Mouse (Mus musculus): ENCODE measurements around the gene Pum2. TPM values are rescaled to one million over a fixed set of nuclear protein-coding genes. Genes with fewer than 3 reads are reported as not detected.

Gene Pum2
- polyA plus RNA-seq, 1 experiment from 2014 or later, result 54.8 TPM

DNA sequence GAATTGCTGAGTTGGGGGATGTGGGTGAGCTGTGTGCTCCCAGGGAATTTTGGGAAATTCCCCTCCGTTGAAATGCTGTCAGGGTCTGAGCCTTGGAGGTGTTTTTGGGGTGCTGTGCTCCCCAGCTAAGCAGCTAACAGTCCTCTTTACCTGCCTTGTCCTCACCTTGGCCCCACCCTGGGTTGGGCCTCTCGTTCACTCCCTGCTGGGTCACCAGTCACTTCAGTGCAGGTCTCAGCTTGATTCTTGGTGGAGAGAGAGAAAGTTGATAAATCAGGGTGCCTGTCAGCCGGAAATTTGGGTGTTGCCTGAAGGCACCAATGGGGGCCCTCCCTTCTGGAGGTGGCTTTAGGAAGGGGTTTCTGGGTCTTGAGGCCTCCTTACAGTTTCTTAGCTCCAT is 108.6 kb downstream of the Pum2 start:
- no peak for ATAC-seq (ENCODE audit: low FRiP score, low read depth)
- peaks cover 24% of the 10 kb centered on the region; the same call in 1 of the 2 replicates for H3K36me3 ChIP-seq
- H3K9ac ChIP-seq, result no peak overlapping the region; the same call in 1 of the 2 replicates
- WGBS, result 67% methylated on average over 3 of the region's 3 CpGs
- H3K4me3 ChIP-seq, result no peak overlapping the region
- no peaks in the 10 kb centered on the region for H3K9me3 ChIP-seq
- H3K4me2 ChIP-seq (replicated peaks), result no peak overlapping the region
- H3K4me1 ChIP-seq, result peaks cover 97% of the 10 kb centered on the region
- no peaks in the 10 kb centered on the region for H3K27me3 ChIP-seq
- H3K27ac ChIP-seq, result no peak overlapping the region; the same call in 1 of the 2 replicates

GRCm38 (mm10) chr12:8784189-8784588 is 110.3 kb downstream of the Pum2 start:
- WGBS, result 71% methylated on average over 9 of the region's 9 CpGs
- Histone ChIP-seq H3K27ac (no peak overlapping the region; the same call in 1 of the 2 replicates), H3K4me2 (replicated peaks) (no peak overlapping the region), H3K9me3 (no peaks in the 10 kb centered on the region), H3K36me3 (peaks cover 20% of the 10 kb centered on the region), H3K27me3 (no peaks in the 10 kb centered on the region), H3K4me3 (no peak overlapping the region), H3K9ac (no peak overlapping the region), H3K4me1 (peaks cover 91% of the 10 kb centered on the region)
- no peak for ATAC-seq (ENCODE audit: low FRiP score, low read depth)

DNA sequence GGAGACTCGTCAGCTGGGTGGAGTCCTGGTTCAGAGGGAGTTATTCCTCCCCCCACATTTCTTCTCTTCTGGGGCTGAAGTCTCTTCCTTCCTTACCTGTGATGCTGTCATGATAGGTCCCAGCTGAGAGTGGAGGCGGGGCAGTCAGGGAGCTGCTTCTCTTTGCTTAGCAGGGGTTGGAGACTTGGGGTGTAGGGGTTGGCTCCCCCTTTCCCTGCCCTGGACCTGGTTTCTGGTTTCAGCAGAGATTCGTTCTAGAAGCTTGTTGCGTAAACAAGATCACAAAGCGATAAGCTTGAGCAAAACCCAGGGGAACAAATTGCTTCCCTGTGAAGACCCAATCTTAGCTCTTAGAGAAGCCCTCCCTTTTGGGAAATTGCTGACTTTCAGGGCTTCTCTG is 112.5 kb downstream of the Pum2 start:
- Histone ChIP-seq H3K4me1 (peaks cover 68% of the 10 kb centered on the region), H3K27ac (peak overlapping the region; percentile 16; the same call in 1 of the 2 replicates), H3K9me3 (no peaks in the 10 kb centered on the region), H3K9ac (no peak overlapping the region), H3K27me3 (no peaks in the 10 kb centered on the region), H3K4me2 (replicated peaks) (no peak overlapping the region), H3K36me3 (peaks cover 40% of the 10 kb centered on the region), H3K4me3 (no peak overlapping the region)
- no peak for ATAC-seq (ENCODE audit: low FRiP score, low read depth)
- WGBS, result 67% methylated on average over 5 of the region's 5 CpGs

GRCm38 (mm10) chr12:8786984-8787730 is 113.2 kb downstream of the Pum2 start:
- no peak overlapping the region for H3K4me2 ChIP-seq (replicated peaks)
- H3K4me3 ChIP-seq, result no peak overlapping the region
- WGBS, result 82% methylated on average over 12 of the region's 12 CpGs
- no peak for ATAC-seq (ENCODE audit: low FRiP score, low read depth)
- H3K9me3 ChIP-seq, result no peaks in the 10 kb centered on the region
- peaks cover 61% of the 10 kb centered on the region for H3K4me1 ChIP-seq
- H3K27me3 ChIP-seq, result no peaks in the 10 kb centered on the region
- peaks cover 45% of the 10 kb centered on the region for H3K36me3 ChIP-seq
- H3K27ac ChIP-seq, result no peak overlapping the region
- H3K9ac ChIP-seq, result no peak overlapping the region

DNA sequence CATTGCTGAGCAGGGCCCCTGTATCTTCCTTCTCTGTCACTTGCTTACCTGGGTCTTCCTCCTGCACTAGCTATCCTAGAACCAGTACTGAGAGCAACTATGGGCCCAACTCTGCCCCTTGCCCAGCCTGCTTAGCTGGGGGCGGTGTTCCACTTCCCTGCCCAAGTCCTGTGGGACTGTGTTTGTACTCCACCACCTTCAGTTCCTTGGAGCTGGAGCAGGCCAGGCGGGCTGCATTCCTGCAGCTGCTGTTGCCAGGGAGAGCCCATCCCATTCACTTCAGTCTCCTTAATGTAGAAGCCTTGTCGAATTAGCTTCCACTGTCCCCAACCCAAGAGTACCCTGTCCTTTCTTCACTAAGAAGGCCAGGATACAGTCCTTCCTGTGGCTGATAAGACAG is 114.5 kb downstream of the Pum2 start:
- Histone ChIP-seq H3K4me2 (replicated peaks) (no peak overlapping the region), H3K36me3 (peaks cover 58% of the 10 kb centered on the region)
- WGBS, result 76% methylated on average over 3 of the region's 3 CpGs

GRCm38 (mm10) chr12:8790615-8791014 is 116.7 kb downstream of the Pum2 start:
- Histone ChIP-seq H3K27me3 (no peaks in the 10 kb centered on the region), H3K9me3 (peaks cover 8% of the 10 kb centered on the region; the same call in 1 of the 2 replicates), H3K4me3 (no peak overlapping the region), H3K4me2 (replicated peaks) (no peak overlapping the region), H3K36me3 (peaks cover 74% of the 10 kb centered on the region), H3K9ac (no peak overlapping the region), H3K27ac (no peak overlapping the region), H3K4me1 (peaks cover 27% of the 10 kb centered on the region)
- ATAC-seq (ENCODE audit: low FRiP score, low read depth), result no peak
- WGBS, result 90% methylated on average over 12 of the region's 12 CpGs

More for the DNA sequence above, 114.5 kb downstream of the Pum2 start:
- Histone ChIP-seq H3K27me3 (no peaks in the 10 kb centered on the region), H3K27ac (no peak overlapping the region), H3K4me3 (no peak overlapping the region), H3K9ac (no peak overlapping the region), H3K9me3 (no peaks in the 10 kb centered on the region), H3K4me1 (peaks cover 48% of the 10 kb centered on the region)
- no peak for ATAC-seq (ENCODE audit: low FRiP score, low read depth)

- Histone ChIP-seq H3K4me3 (no peak overlapping the region), H3K4me2 (replicated peaks) (no peak overlapping the region), H3K9me3 (peaks cover 8% of the 10 kb centered on the region; the same call in 1 of the 2 replicates), H3K4me1 (peaks cover 23% of the 10 kb centered on the region), H3K27ac (no peak overlapping the region), H3K36me3 (peaks cover 75% of the 10 kb centered on the region), H3K27me3 (no peaks in the 10 kb centered on the region), H3K9ac (no peak overlapping the region)
- WGBS, result 92% methylated on average over 2 of the region's 2 CpGs
- no peak for ATAC-seq (ENCODE audit: low FRiP score, low read depth)
These were observed 119.6 kb downstream of the Pum2 start for GRCm38 (mm10) chr12:8793410-8794051.

DNA sequence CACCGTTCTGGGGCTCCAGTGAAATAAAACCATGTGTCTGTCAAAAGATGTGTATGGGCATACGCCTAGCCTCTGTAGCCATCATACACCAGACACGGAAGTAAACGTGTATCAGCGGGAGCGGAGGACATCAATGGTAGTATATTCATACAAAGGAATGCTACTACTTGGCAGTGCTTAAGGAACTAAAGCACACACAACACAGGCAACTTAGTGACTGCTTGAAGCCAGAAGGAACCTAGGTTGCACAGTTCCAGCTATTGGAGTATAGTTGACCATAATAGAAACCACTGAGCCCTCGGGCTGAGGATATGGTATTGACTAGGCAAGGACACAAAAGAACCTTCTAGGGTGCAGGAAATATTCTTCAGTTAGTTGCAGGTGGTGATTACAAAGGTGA is 124.0 kb downstream of the Pum2 start:
- Histone ChIP-seq H3K4me1 (peaks cover 53% of the 10 kb centered on the region), H3K27ac (peak overlapping the region; percentile 97), H3K9me3 (peaks cover 8% of the 10 kb centered on the region; the same call in 1 of the 2 replicates), H3K4me3 (no peak overlapping the region), H3K36me3 (peaks cover 31% of the 10 kb centered on the region), H3K9ac (no peak overlapping the region), H3K27me3 (no peaks in the 10 kb centered on the region), H3K4me2 (replicated peaks) (no peak overlapping the region)
- ATAC-seq (ENCODE audit: low FRiP score, low read depth), result no peak
- WGBS, result 67% methylated on average over 7 of the region's 7 CpGs

GRCm38 (mm10) chr12:8798486-8799020 is 124.6 kb downstream of the Pum2 start:
- Histone ChIP-seq H3K27ac (peak overlapping the region; percentile 97), H3K9me3 (peaks cover 8% of the 10 kb centered on the region; the same call in 1 of the 2 replicates), H3K4me2 (replicated peaks) (0 out of 2 replicates have a peak overlapping the region, but pooled peaks have one; percentile 30), H3K4me3 (no peak overlapping the region), H3K27me3 (no peaks in the 10 kb centered on the region), H3K4me1 (peaks cover 59% of the 10 kb centered on the region), H3K9ac (no peak overlapping the region; the same call in 1 of the 2 replicates), H3K36me3 (peaks cover 25% of the 10 kb centered on the region)
- WGBS, result 13% methylated on average over 9 of the region's 9 CpGs
- peak; percentile 59 for ATAC-seq (ENCODE audit: low FRiP score, low read depth)

Other genes starting within 250 kb of the Pum2 start
- gene Rhob, start 174.1 kb upstream of the Pum2 start, polyA plus RNA-seq (2015; fragmentation: Nextera tagmentation; extraction: Ambion mirVana), result 37.8 and 40.8 TPM in 2 replicates
- not detected in 2 replicates for gene Slc7a15, start 75.1 kb upstream of the Pum2 start, polyA plus RNA-seq (2015; fragmentation: Nextera tagmentation; extraction: Ambion mirVana)
- gene Sdc1, start 97.2 kb downstream of the Pum2 start, polyA plus RNA-seq (2015; fragmentation: Nextera tagmentation; extraction: Ambion mirVana), result 252 and 254 TPM in 2 replicates
- gene Laptm4a, start 247.5 kb downstream of the Pum2 start, polyA plus RNA-seq (2015; fragmentation: Nextera tagmentation; extraction: Ambion mirVana), result 391 and 410 TPM in 2 replicates

Data from limb, embryonic 13.5 days (tissue).